Mouse (Mus musculus) lung, adult 2 months (tissue): Measurements from ENCODE around the gene Pf4. TPM values are rescaled to one million over a fixed set of nuclear protein-coding genes. Genes with fewer than 3 reads are reported as not detected.

ENCODE experiments used
- DNase-seq: peaks from one replicate; pipeline ENCODE4 v3.0.0; 2022
- H3K4me1 ChIP-seq: fragments of 200-500 bp; 2 replicates; pipeline ENCODE4 v1.6.1; 2011; ENCODE audit warnings: low read length; ENCODE audit not compliant: control insufficient read depth, insufficient read depth
- H3K4me3 ChIP-seq: fragments of 200-500 bp; replicated peaks from 2 replicates; pipeline ENCODE3; 2011; ENCODE audit warnings: low read depth, mild to moderate bottlenecking, control low read depth, low read length; ENCODE audit errors: extremely low read depth
- CTCF ChIP-seq: fragments of 200-500 bp; IDR thresholded peaks from 2 replicates; pipeline ENCODE4 v1.5.1; 2011; ENCODE audit warnings: mild to moderate bottlenecking, low read length, control low read depth; ENCODE audit not compliant: insufficient read depth
- POLR2A ChIP-seq: fragments of 200-500 bp; IDR thresholded peaks from 2 replicates; pipeline ENCODE4 v1.6.1; 2011; ENCODE audit warnings: low read depth, mild to moderate bottlenecking, control low read depth, low read length, borderline replicate concordance; ENCODE audit errors: extremely low read depth
- WGBS: fragments of 180-500 bp; shearing (Covaris S2); methylation state at CpG from one replicate; pipeline ENCODE4 v1.1.7; 2018; 5-methylcytosine and 5-hydroxymethylcytosine counted together
- polyA plus RNA-seq: library from polyadenylated mRNA; depleted of rRNA; stranded (reverse); fragments of >200 nt; gene quantifications from 2 replicates; pipeline ENCODE4 v1.2.3, GENCODE M21; 2012; rRNA removed

Gene Pf4
- polyA plus RNA-seq, result 49.0 and 65.2 TPM in 2 replicates

- WGBS, result 35% methylated on average over 16 of the region's 16 CpGs
- TF ChIP-seq CTCF (no peak), POLR2A (no peak)
- H3K4me1 ChIP-seq, result 0 out of 2 replicates have a peak, but pooled peaks cover 2% of the 10 kb centered on the region
- DNase-seq, result no peak
- no peak within 1 kb of the TSS for H3K4me3 ChIP-seq
These were observed at the start of gene Pf4 for GRCm38 (mm10) chr5:90771880-90772653. Gene Pf4, plus strand, starts transcription at chr5:90772435.

GRCm38 (mm10) chr5:90722656-90723055 is 49.6 kb upstream of the Pf4 start:
- Histone ChIP-seq H3K4me1 (no peaks in the 10 kb centered on the region), H3K4me3 (no peak overlapping the region)
- TF ChIP-seq CTCF, result no peak
- no peak for DNase-seq
- WGBS, result 80% methylated on average over 3 of the region's 3 CpGs

GRCm38 (mm10) chr5:90728254-90728653 is 44.0 kb upstream of the Pf4 start:
- no peaks in the 10 kb centered on the region for H3K4me1 ChIP-seq
- no peak for DNase-seq
- WGBS, result 48% methylated on average over 3 of the region's 3 CpGs
- no peak for TF ChIP-seq POLR2A
- TF ChIP-seq CTCF, result no peak
- H3K4me3 ChIP-seq, result no peak overlapping the region

- 40% methylated on average over 4 of the region's 4 CpGs for WGBS
- H3K4me3 ChIP-seq, result no peak overlapping the region
- no peak for DNase-seq
- H3K4me1 ChIP-seq, result no peaks in the 10 kb centered on the region
- no peak for TF ChIP-seq CTCF
- TF ChIP-seq POLR2A, result no peak
These were observed 40.8 kb upstream of the Pf4 start for GRCm38 (mm10) chr5:90731480-90731879.

GRCm38 (mm10) chr5:90742029-90742428 is 30.2 kb upstream of the Pf4 start:
- WGBS, result 28% methylated on average over 4 of the region's 4 CpGs
- DNase-seq, result no peak

GRCm38 (mm10) chr5:90753934-90754333 is 18.3 kb upstream of the Pf4 start:
- TF ChIP-seq POLR2A (no peak), CTCF (no peak)
- peaks cover 1% of the 10 kb centered on the region; the same call in 1 of the 2 replicates for H3K4me1 ChIP-seq
- DNase-seq, result no peak
- H3K4me3 ChIP-seq, result no peak overlapping the region
- WGBS, result 82% methylated on average over 1 of the region's 1 CpGs

More at GRCm38 (mm10) chr5:90742029-90742428, 30.2 kb upstream of the Pf4 start:
- Histone ChIP-seq H3K4me1 (no peaks in the 10 kb centered on the region), H3K4me3 (no peak overlapping the region)
- TF ChIP-seq CTCF, result no peak
- TF ChIP-seq POLR2A, result no peak

- H3K4me1 ChIP-seq, result peaks cover 3% of the 10 kb centered on the region; the same call in 1 of the 2 replicates
- DNase-seq, result peak; percentile 23
- WGBS, result 44% methylated on average over 5 of the region's 5 CpGs
- TF ChIP-seq POLR2A (no peak), CTCF (no peak)
- H3K4me3 ChIP-seq, result no peak overlapping the region
These were observed 14.1 kb upstream of the Pf4 start for GRCm38 (mm10) chr5:90758020-90758605.

GRCm38 (mm10) chr5:90759077-90760065 is 12.9 kb upstream of the Pf4 start, which contains the start of gene Cxcl5:
Gene Cxcl5, plus strand, starts transcription at chr5:90759360.
- peak; percentile 28 for DNase-seq
- peaks cover 3% of the 10 kb centered on the region; the same call in 1 of the 2 replicates for H3K4me1 ChIP-seq
- H3K4me3 ChIP-seq, result peak within 1 kb of the TSS; percentile 13
- no peak for TF ChIP-seq POLR2A
- no peak for TF ChIP-seq CTCF
- WGBS, result 6% methylated on average over 32 of the region's 32 CpGs

- peaks cover 3% of the 10 kb centered on the region; the same call in 1 of the 2 replicates for H3K4me1 ChIP-seq
- H3K4me3 ChIP-seq, result no peak overlapping the region
- WGBS, result 57% methylated on average over 4 of the region's 4 CpGs
- DNase-seq, result no peak
- TF ChIP-seq CTCF (no peak), POLR2A (no peak)
These were observed 11.9 kb upstream of the Pf4 start for GRCm38 (mm10) chr5:90760303-90760702.
